Mouse (Mus musculus) stomach, postnatal 0 days (tissue): Measurements from ENCODE around the gene Tbc1d8b.

Experiments used
- CTCF ChIP-seq: IDR thresholded peaks from 2 replicates; pipeline ENCODE4 v1.5.1; 2016; ENCODE audit warnings: antibody characterized with exemption, low read depth, mild to moderate bottlenecking, moderate library complexity
- EP300 ChIP-seq: optimal IDR thresholded peaks from 2 replicates; pipeline ENCODE3; 2016; ENCODE audit warnings: antibody characterized with exemption

GRCm38 (mm10) chrX:139639744-139640143 lies 45.1 kb upstream of the Tbc1d8b start:
- no peak for TF ChIP-seq CTCF
- TF ChIP-seq EP300, result no peak
